Mouse (Mus musculus): ENCODE results near the gene Vasp.

DNA sequence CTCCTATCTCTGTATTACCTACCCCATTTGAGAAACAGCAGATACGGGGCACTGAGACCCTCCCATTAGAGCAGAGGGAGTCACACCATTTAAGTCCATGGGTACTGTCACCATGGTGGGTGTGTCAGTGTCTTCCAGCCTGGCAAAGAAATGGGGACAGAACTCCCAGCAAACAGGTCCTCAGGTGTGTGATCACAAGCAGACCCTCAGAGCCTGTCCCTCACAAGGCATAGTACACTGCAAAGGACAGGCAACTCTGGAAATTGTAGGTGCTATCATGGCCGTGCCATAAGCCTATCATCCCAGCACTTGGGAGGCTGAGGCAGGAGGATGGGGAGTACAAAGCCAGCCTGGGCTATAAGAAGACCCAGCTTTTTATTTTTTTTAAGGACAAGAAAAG, 46.6 kb upstream of the Vasp start:
- TF ChIP-seq USF1 (IDR thresholded peaks at IDR 0.05; ENCODE audit: low read depth) (no peak), POLR2A (IDR thresholded peaks at IDR 0.05; ENCODE audit: insufficient read length, low read depth) (no peak), MAX (IDR thresholded peaks at IDR 0.05; ENCODE audit: low read depth) (no peak)

All from myocyte (in vitro differentiated cells).